Mouse (Mus musculus) neural tube, embryonic 11.5 days (tissue): ENCODE measurements around the gene Tas2r135. TPM values are rescaled to one million over a fixed set of nuclear protein-coding genes. Genes with fewer than 3 reads are reported as not detected.
A peak's percentile ranks its signal among the peaks of the same experiment; 100 is the strongest.

Experiments
- ATAC-seq: fragments of 200-750 bp; cut with Nextera tagmentation; 2 replicates; pipeline ENCODE4 v1.8.0; 2017; ENCODE audit warnings: moderate number of reproducible peaks, mild to moderate bottlenecking, moderate TSS enrichment, moderate library complexity; ENCODE audit not compliant: insufficient read depth, low FRiP score, low TSS enrichment
- DNase-seq: peaks from one replicate; pipeline ENCODE4 v3.0.0-alpha.2; 2015; ENCODE audit warnings: low spot score
- H3K27ac ChIP-seq: fragments of 300-500 bp; sonication (generic); 2 replicates; pipeline ENCODE4 v1.5.1; 2014; ENCODE audit warnings: low read depth, mild to moderate bottlenecking, low read length
- H3K27me3 ChIP-seq: fragments of 300-500 bp; sonication (generic); 2 replicates; pipeline ENCODE4 v1.6.1; 2014; ENCODE audit warnings: mild to moderate bottlenecking, low read length, mixed read lengths; ENCODE audit not compliant: control insufficient read depth, insufficient read depth
- H3K36me3 ChIP-seq: fragments of 300-500 bp; sonication (generic); 2 replicates; pipeline ENCODE4 v1.6.1; 2014; ENCODE audit warnings: mild to moderate bottlenecking, low read length, moderate library complexity, mixed read lengths; ENCODE audit not compliant: control insufficient read depth, insufficient read depth
- H3K4me1 ChIP-seq: fragments of 300-500 bp; sonication (generic); 2 replicates; pipeline ENCODE4 v1.6.1; 2014; ENCODE audit warnings: low read length, mixed read lengths; ENCODE audit not compliant: control insufficient read depth, insufficient read depth
- H3K4me2 ChIP-seq: fragments of 300-500 bp; sonication (generic); 2 replicates; pipeline ENCODE4 v1.6.1; 2014; ENCODE audit warnings: low read depth, mild to moderate bottlenecking, moderate library complexity
- H3K4me3 ChIP-seq: fragments of 300-500 bp; sonication (generic); 2 replicates; pipeline ENCODE4 v1.5.1; 2014; ENCODE audit warnings: low read depth, low read length
- H3K9ac ChIP-seq: fragments of 300-500 bp; sonication (generic); 2 replicates; pipeline ENCODE4 v1.6.1; 2014; ENCODE audit warnings: mild to moderate bottlenecking, low read length
- H3K9me3 ChIP-seq: fragments of 300-500 bp; sonication (generic); 2 replicates; pipeline ENCODE4 v1.6.1; 2016; ENCODE audit warnings: low read length; ENCODE audit not compliant: control insufficient read depth
- WGBS: fragments of 180-500 bp; shearing (Covaris S2); extraction: QIAGEN DNeasy Blood & Tissue Kit; methylation state at CpG from one replicate; pipeline ENCODE4 v1.1.7; 2014; 5-methylcytosine and 5-hydroxymethylcytosine counted together
- polyA plus RNA-seq: library from polyadenylated mRNA; unstranded; fragments of >200 nt; fragmentation: Nextera tagmentation; extraction: Ambion mirVana; gene quantifications from 2 replicates; pipeline ENCODE4 v1.2.1, GENCODE M21; 2014

Tas2r135 gene
- polyA plus RNA-seq, 1 experiment from 2014 or later = not detected

DNA sequence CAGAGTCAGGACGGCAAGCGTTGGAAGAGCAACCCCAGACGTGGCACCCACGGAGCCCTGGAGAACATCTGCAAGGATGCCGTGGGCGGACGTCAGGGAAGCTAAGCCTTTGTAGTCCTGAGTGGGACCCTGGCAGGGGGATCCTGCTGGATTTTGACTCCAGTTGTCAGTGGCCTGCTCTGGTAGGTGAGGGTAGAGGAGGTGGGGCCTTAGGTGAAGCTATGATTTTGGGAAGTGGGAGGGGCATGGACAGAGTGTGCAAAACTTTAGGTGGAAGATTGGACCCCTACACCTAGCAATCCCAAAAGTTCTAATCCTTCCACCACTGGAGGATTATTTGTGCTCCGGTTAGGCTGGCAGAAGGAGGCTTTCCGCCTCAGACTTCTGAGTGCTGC lies 32.8 kb upstream of the Tas2r135 start:
- H3K4me1 ChIP-seq = peaks cover 5% of the 10 kb centered on the region; the same call in 1 of the 2 replicates
- no peaks in the 10 kb centered on the region for H3K36me3 ChIP-seq
- no peak overlapping the region; the same call in 1 of the 2 replicates for H3K4me3 ChIP-seq
- no peaks in the 10 kb centered on the region for H3K9me3 ChIP-seq
- peak overlapping the region; percentile 93 for H3K4me2 ChIP-seq
- no peak overlapping the region for H3K27ac ChIP-seq
- no peak overlapping the region for H3K9ac ChIP-seq
- no peaks in the 10 kb centered on the region for H3K27me3 ChIP-seq
- WGBS = 14% methylated on average over 9 of the region's 9 CpGs
- DNase-seq (no peak), ATAC-seq (no peak; the same call in 1 of the 2 replicates)

DNA sequence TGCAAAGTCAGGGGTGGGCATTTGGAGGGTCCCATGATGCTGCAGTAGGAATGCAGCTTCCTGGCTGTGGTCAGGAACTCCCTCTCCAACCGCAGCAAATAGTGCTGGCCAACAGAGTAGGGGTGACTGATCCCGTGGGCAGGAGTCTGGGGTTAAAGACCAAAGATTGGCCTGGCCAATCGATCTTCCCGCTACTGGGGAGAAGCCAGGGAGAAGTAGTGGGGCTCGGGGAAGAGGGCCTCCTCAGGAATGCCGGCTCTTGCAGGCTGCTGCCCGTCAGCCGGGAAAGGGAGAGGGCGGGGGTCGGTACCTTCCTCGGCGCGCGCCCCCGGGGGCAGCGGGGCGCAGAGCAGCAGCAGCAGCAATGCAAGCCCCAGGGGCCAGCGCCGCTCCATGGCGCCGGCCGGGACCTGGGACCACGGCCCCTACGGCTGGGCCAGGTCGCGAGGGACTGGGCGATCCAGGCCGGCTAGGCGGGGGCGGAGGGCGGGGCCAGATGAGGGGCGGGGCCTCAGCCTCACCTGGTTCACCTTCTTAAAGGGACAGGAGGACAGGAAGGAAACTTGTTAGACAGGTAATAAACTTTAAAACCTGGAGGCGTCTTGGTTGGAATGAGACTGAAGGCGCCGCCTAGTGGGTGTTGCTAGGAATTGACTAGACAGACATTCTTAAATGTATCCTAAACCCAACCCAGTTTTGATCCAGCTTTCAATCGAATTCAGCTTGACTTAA lies 32.3 kb upstream of the Tas2r135 start, which contains the start of gene Epha1:
TSS of gene Epha1 (minus strand) at position 453 of the 732 bp plus-strand sequence.
- H3K4me1 ChIP-seq = peaks cover 5% of the 10 kb centered on the region; the same call in 1 of the 2 replicates
- peak; percentile 56 for DNase-seq
- H3K27ac ChIP-seq = no peak within 1 kb of the TSS
- peak; percentile 72 for ATAC-seq
- no peaks in the 10 kb centered on the region for H3K9me3 ChIP-seq
- under 1% methylated on average over 35 of the region's 36 CpGs for WGBS
- H3K36me3 ChIP-seq = no peaks in the 10 kb centered on the region
- H3K4me3 ChIP-seq = peak within 1 kb of the TSS; percentile 45
- no peaks in the 10 kb centered on the region for H3K27me3 ChIP-seq
- peak within 1 kb of the TSS; percentile 47 for H3K9ac ChIP-seq
- H3K4me2 ChIP-seq = peak within 1 kb of the TSS; percentile 93

GRCm38 (mm10) chr6:42373669-42374430 lies 31.4 kb upstream of the Tas2r135 start:
- Histone ChIP-seq H3K4me3 (peak overlapping the region; percentile 45; the same call in 1 of the 2 replicates), H3K9me3 (no peaks in the 10 kb centered on the region), H3K36me3 (no peaks in the 10 kb centered on the region), H3K4me1 (peaks cover 5% of the 10 kb centered on the region; the same call in 1 of the 2 replicates), H3K27me3 (no peaks in the 10 kb centered on the region), H3K27ac (no peak overlapping the region), H3K4me2 (peak overlapping the region; percentile 93), H3K9ac (no peak overlapping the region)
- DNase-seq (no peak), ATAC-seq (no peak; the same call in 1 of the 2 replicates)
- 44% methylated on average over 7 of the region's 7 CpGs for WGBS

- H3K9ac ChIP-seq = no peak overlapping the region
- H3K9me3 ChIP-seq = no peaks in the 10 kb centered on the region
- H3K27me3 ChIP-seq = no peaks in the 10 kb centered on the region
- peaks cover 5% of the 10 kb centered on the region; the same call in 1 of the 2 replicates for H3K4me1 ChIP-seq
- no peak overlapping the region for H3K4me2 ChIP-seq
- no peak overlapping the region for H3K4me3 ChIP-seq
- ATAC-seq = no peak
- 82% methylated on average over 4 of the region's 4 CpGs for WGBS
- no peak overlapping the region for H3K27ac ChIP-seq
- no peaks in the 10 kb centered on the region for H3K36me3 ChIP-seq
- DNase-seq = no peak
These were observed 30.5 kb upstream of the Tas2r135 start for GRCm38 (mm10) chr6:42374701-42375100.

- H3K9me3 ChIP-seq = no peaks in the 10 kb centered on the region
- H3K4me2 ChIP-seq = no peak overlapping the region
- H3K9ac ChIP-seq = no peak overlapping the region
- no peak overlapping the region for H3K27ac ChIP-seq
- H3K27me3 ChIP-seq = no peaks in the 10 kb centered on the region
- H3K4me1 ChIP-seq = peaks cover 2% of the 10 kb centered on the region; the same call in 1 of the 2 replicates
- WGBS = 85% methylated on average over 2 of the region's 2 CpGs
- no peak for DNase-seq
- no peak overlapping the region for H3K4me3 ChIP-seq
- ATAC-seq = no peak
- H3K36me3 ChIP-seq = no peaks in the 10 kb centered on the region
These were observed 30.1 kb upstream of the Tas2r135 start for GRCm38 (mm10) chr6:42375131-42375530.

GRCm38 (mm10) chr6:42376016-42376415 lies 29.2 kb upstream of the Tas2r135 start:
- no peak overlapping the region for H3K4me2 ChIP-seq
- no peak overlapping the region for H3K27ac ChIP-seq
- ATAC-seq (no peak), DNase-seq (no peak)
- no peaks in the 10 kb centered on the region for H3K36me3 ChIP-seq
- 48% methylated on average over 4 of the region's 4 CpGs for WGBS
- H3K9me3 ChIP-seq = no peaks in the 10 kb centered on the region
- no peak overlapping the region for H3K9ac ChIP-seq
- H3K4me3 ChIP-seq = no peak overlapping the region
- H3K4me1 ChIP-seq = peaks cover 2% of the 10 kb centered on the region; the same call in 1 of the 2 replicates
- H3K27me3 ChIP-seq = no peaks in the 10 kb centered on the region

DNA sequence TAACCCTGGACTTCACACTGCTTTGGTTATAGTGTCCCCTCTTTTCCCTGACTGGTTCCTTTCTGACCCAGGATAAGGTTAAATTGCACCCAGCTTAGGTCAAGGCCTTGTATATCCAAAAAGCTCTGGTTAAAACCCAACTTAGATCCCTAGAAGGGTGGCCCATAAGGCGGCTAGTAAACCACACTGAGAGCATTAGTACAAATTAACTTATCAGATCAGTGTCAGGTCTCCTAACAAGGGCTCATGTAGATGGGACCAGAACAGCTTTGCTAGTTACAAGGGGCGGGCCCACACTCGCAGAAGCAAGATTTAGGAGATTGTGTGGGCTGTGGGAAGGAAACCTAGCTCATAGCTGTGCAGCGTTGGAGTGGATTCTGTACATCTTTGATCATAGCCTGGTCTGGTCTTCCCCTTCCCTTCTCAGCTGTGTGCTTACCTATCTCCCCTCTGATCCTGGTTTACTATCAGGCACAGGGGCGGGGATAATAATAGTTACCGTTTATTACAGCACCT lies 28.7 kb upstream of the Tas2r135 start:
- Histone ChIP-seq H3K9ac (no peak overlapping the region), H3K27ac (no peak overlapping the region), H3K27me3 (no peaks in the 10 kb centered on the region), H3K4me3 (no peak overlapping the region), H3K36me3 (no peaks in the 10 kb centered on the region), H3K9me3 (no peaks in the 10 kb centered on the region), H3K4me2 (no peak overlapping the region), H3K4me1 (peaks cover 2% of the 10 kb centered on the region; the same call in 1 of the 2 replicates)
- DNase-seq = no peak
- WGBS = 84% methylated on average over 6 of the region's 6 CpGs
- no peak for ATAC-seq

DNA sequence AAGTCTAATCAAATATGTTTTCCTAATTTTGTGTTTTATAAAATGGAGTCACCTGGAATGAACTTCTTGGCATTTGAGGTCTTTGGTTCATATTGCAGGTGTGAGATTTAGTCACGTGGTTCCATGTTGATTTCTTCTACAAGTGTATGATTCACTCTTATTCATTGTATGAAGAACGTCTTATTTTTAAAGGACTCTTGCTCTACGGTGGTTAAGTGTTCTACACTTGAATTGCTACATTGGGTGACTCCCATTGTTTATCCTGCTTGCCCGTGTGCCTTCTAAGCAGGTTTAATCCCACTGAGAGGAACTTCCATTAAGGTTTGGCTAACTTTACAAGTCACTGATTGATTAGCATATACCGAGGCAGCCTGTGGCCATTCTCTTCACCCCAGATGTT lies 28.0 kb upstream of the Tas2r135 start:
- Histone ChIP-seq H3K27me3 (no peaks in the 10 kb centered on the region), H3K4me2 (no peak overlapping the region), H3K36me3 (no peaks in the 10 kb centered on the region), H3K9ac (no peak overlapping the region), H3K4me1 (peaks cover 2% of the 10 kb centered on the region; the same call in 1 of the 2 replicates), H3K9me3 (no peaks in the 10 kb centered on the region), H3K4me3 (no peak overlapping the region), H3K27ac (no peak overlapping the region)
- ATAC-seq = no peak
- no peak for DNase-seq
- 79% methylated on average over 5 of the region's 5 CpGs for WGBS
